Mouse (Mus musculus): ENCODE data around the gene Smoc1. TPM values are rescaled to one million over a fixed set of nuclear protein-coding genes. Genes with fewer than 3 reads are reported as not detected.

Gene Smoc1
- total and polyA plus RNA-seq, 2 experiments from 2014 or later = 2.7 to 5.9 TPM

- Histone ChIP-seq H3K4me2 (ENCODE audit: low read depth, low read length) (no peak overlapping the region), H3K4me3 (ENCODE audit: low read depth, low read length) (no peak overlapping the region)
These were observed 13.1 kb upstream of the Smoc1 start for GRCm38 (mm10) chr12:81013496-81013895.

GRCm38 (mm10) chr12:81017624-81018023, 9.0 kb upstream of the Smoc1 start:
- 85% methylated on average over 12 of the region's 12 CpGs for WGBS
- TF ChIP-seq EP300 (IDR thresholded peaks at IDR 0.05; ENCODE audit: low read depth) = no peak
- TF ChIP-seq CTCF (IDR thresholded peaks at IDR 0.05; ENCODE audit: low read depth) = no peak
- H3K9me3 ChIP-seq (replicated peaks; ENCODE audit: control insufficient read depth, low read length) = no peaks in the 10 kb centered on the region
- no peaks in the 10 kb centered on the region; the same call in 1 of the 2 replicates for H3K4me1 ChIP-seq (ENCODE audit: control insufficient read depth, insufficient read depth)
- no peaks in the 10 kb centered on the region for H3K36me3 ChIP-seq (replicated peaks; ENCODE audit: control insufficient read depth, insufficient read depth, low read length)
- no peak overlapping the region for H3K27ac ChIP-seq (ENCODE audit: low read depth)
- DNase-seq (ENCODE audit: low spot score) = no peak
- no peak overlapping the region for H3K9ac ChIP-seq (replicated peaks; ENCODE audit: low read depth, low read length)
- H3K27me3 ChIP-seq (ENCODE audit: control insufficient read depth, insufficient read depth, low read length) = no peaks in the 10 kb centered on the region
- H3K4me3 ChIP-seq (ENCODE audit: low read depth, low read length) = no peak overlapping the region
- no peak for ATAC-seq (ENCODE audit: insufficient read depth, low read depth)
- H3K4me2 ChIP-seq (ENCODE audit: low read depth, low read length) = no peak overlapping the region

More at GRCm38 (mm10) chr12:81013496-81013895, 13.1 kb upstream of the Smoc1 start:
- DNase-seq (ENCODE audit: low spot score) (no peak), ATAC-seq (ENCODE audit: insufficient read depth, low read depth) (no peak)
- TF ChIP-seq CTCF (IDR thresholded peaks at IDR 0.05; ENCODE audit: low read depth) = no peak
- TF ChIP-seq EP300 (IDR thresholded peaks at IDR 0.05; ENCODE audit: low read depth) = no peak
- H3K27me3 ChIP-seq (ENCODE audit: control insufficient read depth, insufficient read depth, low read length) = no peaks in the 10 kb centered on the region
- WGBS = 41% methylated on average over 11 of the region's 11 CpGs
- H3K4me1 ChIP-seq (ENCODE audit: control insufficient read depth, insufficient read depth) = peaks cover 4% of the 10 kb centered on the region; the same call in 1 of the 2 replicates
- H3K9ac ChIP-seq (replicated peaks; ENCODE audit: low read depth, low read length) = no peak overlapping the region
- H3K9me3 ChIP-seq (replicated peaks; ENCODE audit: control insufficient read depth, low read length) = no peaks in the 10 kb centered on the region
- H3K36me3 ChIP-seq (replicated peaks; ENCODE audit: control insufficient read depth, insufficient read depth, low read length) = no peaks in the 10 kb centered on the region
- no peak overlapping the region for H3K27ac ChIP-seq (ENCODE audit: low read depth)

GRCm38 (mm10) chr12:81018516-81019279, 7.9 kb upstream of the Smoc1 start:
- no peak overlapping the region for H3K4me2 ChIP-seq (ENCODE audit: low read depth, low read length)
- no peak for ATAC-seq (ENCODE audit: insufficient read depth, low read depth)

GRCm38 (mm10) chr12:81019280-81019935, 7.2 kb upstream of the Smoc1 start:
- ATAC-seq (ENCODE audit: insufficient read depth, low read depth) (no peak), DNase-seq (ENCODE audit: low spot score) (no peak)
- H3K27ac ChIP-seq (ENCODE audit: low read depth) = no peak overlapping the region
- H3K4me3 ChIP-seq (ENCODE audit: low read depth, low read length) = no peak overlapping the region
- no peaks in the 10 kb centered on the region for H3K4me1 ChIP-seq (ENCODE audit: control insufficient read depth, insufficient read depth)
- H3K9ac ChIP-seq (replicated peaks; ENCODE audit: low read depth, low read length) = no peak overlapping the region
- 82% methylated on average over 7 of the region's 7 CpGs for WGBS
- TF ChIP-seq EP300 (IDR thresholded peaks at IDR 0.05; ENCODE audit: low read depth) (no peak), CTCF (IDR thresholded peaks at IDR 0.05; ENCODE audit: low read depth) (no peak)
- no peaks in the 10 kb centered on the region for H3K36me3 ChIP-seq (replicated peaks; ENCODE audit: control insufficient read depth, insufficient read depth, low read length)
- peaks cover 3% of the 10 kb centered on the region; the same call in 1 of the 2 replicates for H3K27me3 ChIP-seq (ENCODE audit: control insufficient read depth, insufficient read depth, low read length)
- H3K4me2 ChIP-seq (ENCODE audit: low read depth, low read length) = no peak overlapping the region
- no peaks in the 10 kb centered on the region for H3K9me3 ChIP-seq (replicated peaks; ENCODE audit: control insufficient read depth, low read length)

More at GRCm38 (mm10) chr12:81018516-81019279, 7.9 kb upstream of the Smoc1 start:
- 71% methylated on average over 20 of the region's 20 CpGs for WGBS
- Histone ChIP-seq H3K4me1 (ENCODE audit: control insufficient read depth, insufficient read depth) (no peaks in the 10 kb centered on the region; the same call in 1 of the 2 replicates), H3K9me3 (replicated peaks; ENCODE audit: control insufficient read depth, low read length) (no peaks in the 10 kb centered on the region), H3K4me3 (ENCODE audit: low read depth, low read length) (no peak overlapping the region), H3K27ac (ENCODE audit: low read depth) (no peak overlapping the region), H3K36me3 (replicated peaks; ENCODE audit: control insufficient read depth, insufficient read depth, low read length) (no peaks in the 10 kb centered on the region), H3K9ac (replicated peaks; ENCODE audit: low read depth, low read length) (no peak overlapping the region), H3K27me3 (ENCODE audit: control insufficient read depth, insufficient read depth, low read length) (no peaks in the 10 kb centered on the region)
- TF ChIP-seq CTCF (IDR thresholded peaks at IDR 0.05; ENCODE audit: low read depth) (no peak), EP300 (IDR thresholded peaks at IDR 0.05; ENCODE audit: low read depth) (no peak)
- DNase-seq (ENCODE audit: low spot score) = no peak

- WGBS = 83% methylated on average over 7 of the region's 7 CpGs
- no peak overlapping the region for H3K9ac ChIP-seq (replicated peaks; ENCODE audit: low read depth, low read length)
- no peak for DNase-seq (ENCODE audit: low spot score)
- no peaks in the 10 kb centered on the region for H3K9me3 ChIP-seq (replicated peaks; ENCODE audit: control insufficient read depth, low read length)
- no peaks in the 10 kb centered on the region for H3K36me3 ChIP-seq (replicated peaks; ENCODE audit: control insufficient read depth, insufficient read depth, low read length)
- ATAC-seq (ENCODE audit: insufficient read depth, low read depth) = no peak
- no peak overlapping the region for H3K27ac ChIP-seq (ENCODE audit: low read depth)
- TF ChIP-seq EP300 (IDR thresholded peaks at IDR 0.05; ENCODE audit: low read depth) (no peak), CTCF (IDR thresholded peaks at IDR 0.05; ENCODE audit: low read depth) (no peak)
- no peak overlapping the region for H3K4me3 ChIP-seq (ENCODE audit: low read depth, low read length)
- H3K27me3 ChIP-seq (ENCODE audit: control insufficient read depth, insufficient read depth, low read length) = peaks cover 43% of the 10 kb centered on the region
- no peak overlapping the region for H3K4me2 ChIP-seq (ENCODE audit: low read depth, low read length)
- H3K4me1 ChIP-seq (ENCODE audit: control insufficient read depth, insufficient read depth) = no peaks in the 10 kb centered on the region
These were observed 2.2 kb upstream of the Smoc1 start for GRCm38 (mm10) chr12:81024407-81024806.
